Mouse (Mus musculus): ENCODE measurements around the gene Dock3. TPM values are rescaled to one million over a fixed set of nuclear protein-coding genes. Genes with fewer than 3 reads are reported as not detected.

The Dock3 gene
- polyA plus RNA-seq, 1 experiment: 0.40 TPM

DNA sequence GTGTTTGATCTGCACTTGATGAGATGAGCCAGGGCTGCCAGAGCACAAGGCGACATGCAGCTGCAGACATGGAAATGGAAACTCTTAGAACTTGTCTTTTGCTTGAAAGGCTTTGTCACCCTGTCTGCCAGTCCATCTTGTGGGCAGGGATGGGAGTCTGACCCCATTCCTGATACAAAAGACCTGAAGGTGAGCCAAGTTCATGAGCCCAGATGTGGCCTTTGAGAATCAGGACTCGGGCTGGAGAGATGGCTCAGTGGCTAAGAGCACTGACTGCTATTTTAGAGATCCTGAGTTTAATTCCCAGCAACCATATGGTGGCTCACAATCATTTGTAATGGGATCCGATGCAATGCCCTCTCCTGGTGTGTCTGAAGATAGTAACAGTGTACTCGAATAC lies 13.6 kb upstream of the Dock3 start:
- TF ChIP-seq TCF12 (IDR thresholded peaks at IDR 0.05; ENCODE audit: insufficient read depth, poor library complexity, severe bottlenecking): no peak
- TF ChIP-seq E2F4 (IDR thresholded peaks at IDR 0.05; ENCODE audit: insufficient read depth): no peak
- no peak for TF ChIP-seq MYOD1 (IDR thresholded peaks at IDR 0.05; ENCODE audit: control insufficient read depth in 1 of 3, insufficient read length in 2 of 3, low read depth in 2 of 3)
- TF ChIP-seq SRF (IDR thresholded peaks at IDR 0.05; ENCODE audit: control insufficient read depth, insufficient read length, low read depth): no peak
- TF ChIP-seq TCF3 (IDR thresholded peaks at IDR 0.05; ENCODE audit: insufficient read length, low read depth): no peak
- no peak for TF ChIP-seq POLR2AphosphoS2 (IDR thresholded peaks at IDR 0.05; ENCODE audit: insufficient read length, low read depth)
- no peak for TF ChIP-seq CEBPB (IDR thresholded peaks at IDR 0.05; ENCODE audit: insufficient read depth, poor library complexity, severe bottlenecking)
- TF ChIP-seq USF1 (IDR thresholded peaks at IDR 0.05; ENCODE audit: low read depth): no peak
- no peak for TF ChIP-seq MYOG (IDR thresholded peaks at IDR 0.05; ENCODE audit: control insufficient read depth in 1 of 3, insufficient read depth in 1 of 3, insufficient read length in 2 of 3, low read depth in 2 of 3)
- no peak for TF ChIP-seq MAX (IDR thresholded peaks at IDR 0.05; ENCODE audit: low read depth)
- TF ChIP-seq POLR2A (IDR thresholded peaks at IDR 0.05; ENCODE audit: insufficient read length, low read depth): no peak
- no peak for TF ChIP-seq REST (IDR thresholded peaks at IDR 0.05; ENCODE audit: insufficient read depth, insufficient read length)
- Histone ChIP-seq H3K4me2 (ENCODE audit: low read depth) (no peak overlapping the region), H3ac (ENCODE audit: control insufficient read depth, insufficient read length) (no peak overlapping the region)

DNA sequence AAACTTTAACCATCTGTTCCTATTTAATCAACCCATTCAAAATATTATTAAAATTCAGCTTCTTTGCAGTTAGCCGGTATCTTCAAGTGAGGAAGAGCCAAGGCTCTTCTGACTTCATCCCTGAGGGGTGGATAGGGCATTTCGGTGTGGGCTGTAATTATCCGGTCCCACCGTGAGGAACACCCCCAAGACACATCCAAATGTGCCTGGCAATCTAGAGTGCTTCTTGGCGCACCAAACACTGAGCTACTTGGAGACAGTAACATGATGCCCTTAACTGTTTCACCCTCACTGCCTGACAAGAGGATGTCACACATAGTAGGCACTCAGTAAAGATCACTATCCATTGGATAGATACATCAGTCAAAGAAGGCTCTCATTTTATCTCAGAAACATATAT lies 4.4 kb upstream of the Dock3 start:
- Histone ChIP-seq H3K36me3 (ENCODE audit: control insufficient read depth, insufficient read depth) (no peaks in the 10 kb centered on the region), H3K79me2 (ENCODE audit: control insufficient read depth, insufficient read depth) (no peaks in the 10 kb centered on the region), H3K27me3 (ENCODE audit: control insufficient read depth, insufficient read depth, insufficient read length) (peaks cover 20% of the 10 kb centered on the region), H3K4me2 (ENCODE audit: low read depth) (no peak overlapping the region), H3K4me3 (no peak overlapping the region), H3ac (ENCODE audit: control insufficient read depth, insufficient read length) (no peak overlapping the region)
- no peak for TF ChIP-seq REST (IDR thresholded peaks at IDR 0.05; ENCODE audit: insufficient read depth, insufficient read length)
- TF ChIP-seq USF1 (IDR thresholded peaks at IDR 0.05; ENCODE audit: low read depth): no peak

More for the DNA sequence above, 13.6 kb upstream of the Dock3 start:
- no peaks in the 10 kb centered on the region for H3K79me2 ChIP-seq (ENCODE audit: control insufficient read depth, insufficient read depth)
- no peaks in the 10 kb centered on the region for H3K27me3 ChIP-seq (ENCODE audit: control insufficient read depth, insufficient read depth, insufficient read length)
- no peaks in the 10 kb centered on the region for H3K36me3 ChIP-seq (ENCODE audit: control insufficient read depth, insufficient read depth)
- no peak overlapping the region for H3K4me3 ChIP-seq

DNA sequence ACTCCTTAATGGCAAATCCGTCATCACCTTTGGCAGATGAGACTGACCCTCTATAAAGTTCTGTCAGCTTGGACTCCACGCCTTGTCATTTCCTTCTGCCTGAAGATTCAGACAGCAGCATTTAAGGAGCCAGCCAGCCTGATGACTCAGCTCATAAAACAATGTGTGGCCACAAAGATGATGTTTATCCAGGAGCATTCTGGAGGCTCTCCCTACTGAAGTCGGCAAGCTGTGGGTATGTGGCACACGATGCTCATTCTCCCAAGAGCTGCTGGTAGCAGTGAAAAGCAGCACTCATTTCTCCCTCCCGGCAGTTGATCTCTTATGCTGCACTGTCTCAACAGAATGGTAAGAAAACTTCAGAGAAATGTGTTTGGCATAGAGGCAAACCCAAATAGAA lies 3.6 kb upstream of the Dock3 start:
- H3ac ChIP-seq (ENCODE audit: control insufficient read depth, insufficient read length): no peak overlapping the region
- TF ChIP-seq MYOG (IDR thresholded peaks at IDR 0.05; ENCODE audit: control insufficient read depth in 1 of 3, insufficient read depth in 1 of 3, insufficient read length in 2 of 3, low read depth in 2 of 3): no peak
- no peak for TF ChIP-seq USF1 (IDR thresholded peaks at IDR 0.05; ENCODE audit: low read depth)
- TF ChIP-seq CEBPB (IDR thresholded peaks at IDR 0.05; ENCODE audit: insufficient read depth, poor library complexity, severe bottlenecking): no peak
- no peak for TF ChIP-seq POLR2A (IDR thresholded peaks at IDR 0.05; ENCODE audit: insufficient read length, low read depth)
- no peak for TF ChIP-seq POLR2AphosphoS2 (IDR thresholded peaks at IDR 0.05; ENCODE audit: insufficient read length, low read depth)
- no peak for TF ChIP-seq SRF (IDR thresholded peaks at IDR 0.05; ENCODE audit: control insufficient read depth, insufficient read length, low read depth)
- no peak for TF ChIP-seq MAX (IDR thresholded peaks at IDR 0.05; ENCODE audit: low read depth)
- TF ChIP-seq E2F4 (IDR thresholded peaks at IDR 0.05; ENCODE audit: insufficient read depth): no peak
- no peak for TF ChIP-seq MYOD1 (IDR thresholded peaks at IDR 0.05; ENCODE audit: control insufficient read depth in 1 of 3, insufficient read length in 2 of 3, low read depth in 2 of 3)
- no peak for TF ChIP-seq TCF3 (IDR thresholded peaks at IDR 0.05; ENCODE audit: insufficient read length, low read depth)
- TF ChIP-seq TCF12 (IDR thresholded peaks at IDR 0.05; ENCODE audit: insufficient read depth, poor library complexity, severe bottlenecking): no peak
- no peak for TF ChIP-seq REST (IDR thresholded peaks at IDR 0.05; ENCODE audit: insufficient read depth, insufficient read length)
- H3K27me3 ChIP-seq (ENCODE audit: control insufficient read depth, insufficient read depth, insufficient read length): peaks cover 23% of the 10 kb centered on the region
- H3K4me2 ChIP-seq (ENCODE audit: low read depth): peak overlapping the region; percentile 34
- no peak overlapping the region for H3K4me3 ChIP-seq
- H3K79me2 ChIP-seq (ENCODE audit: control insufficient read depth, insufficient read depth): no peaks in the 10 kb centered on the region
- no peaks in the 10 kb centered on the region for H3K36me3 ChIP-seq (ENCODE audit: control insufficient read depth, insufficient read depth)

DNA sequence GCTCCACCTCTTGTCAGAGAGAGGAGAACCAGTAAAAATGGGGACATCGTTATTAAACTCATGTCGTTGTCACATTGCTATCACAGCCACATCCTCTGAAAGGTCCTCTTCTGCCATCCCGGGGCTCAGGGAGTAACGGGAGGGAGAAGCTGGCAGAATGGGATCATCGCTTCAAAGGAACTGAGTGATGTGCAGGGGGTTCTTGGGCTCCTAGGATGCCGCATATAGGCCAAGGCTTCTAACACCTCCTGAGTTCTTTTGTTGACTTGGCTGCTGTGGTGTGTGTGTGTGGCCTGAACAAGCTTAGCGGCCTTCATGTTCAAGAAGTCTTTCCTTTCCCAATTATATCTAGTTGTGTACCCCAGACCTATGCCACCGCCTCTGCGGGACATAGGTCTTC lies 431 bp upstream of the Dock3 start:
- Histone ChIP-seq H3K4me2 (ENCODE audit: low read depth) (no peak overlapping the region), H3K4me3 (no peak overlapping the region), H3K36me3 (ENCODE audit: control insufficient read depth, insufficient read depth) (no peaks in the 10 kb centered on the region), H3K79me2 (ENCODE audit: control insufficient read depth, insufficient read depth) (no peaks in the 10 kb centered on the region), H3ac (ENCODE audit: control insufficient read depth, insufficient read length) (peak overlapping the region; percentile 20), H3K27me3 (ENCODE audit: control insufficient read depth, insufficient read depth, insufficient read length) (peaks cover 19% of the 10 kb centered on the region)
- TF ChIP-seq MYOG (IDR thresholded peaks at IDR 0.05; ENCODE audit: control insufficient read depth in 1 of 3, insufficient read depth in 1 of 3, insufficient read length in 2 of 3, low read depth in 2 of 3): no peak
- no peak for TF ChIP-seq CEBPB (IDR thresholded peaks at IDR 0.05; ENCODE audit: insufficient read depth, poor library complexity, severe bottlenecking)
- TF ChIP-seq E2F4 (IDR thresholded peaks at IDR 0.05; ENCODE audit: insufficient read depth): no peak
- TF ChIP-seq TCF12 (IDR thresholded peaks at IDR 0.05; ENCODE audit: insufficient read depth, poor library complexity, severe bottlenecking): no peak
- TF ChIP-seq TCF3 (IDR thresholded peaks at IDR 0.05; ENCODE audit: insufficient read length, low read depth): no peak
- TF ChIP-seq POLR2A (IDR thresholded peaks at IDR 0.05; ENCODE audit: insufficient read length, low read depth): no peak
- no peak for TF ChIP-seq REST (IDR thresholded peaks at IDR 0.05; ENCODE audit: insufficient read depth, insufficient read length)
- TF ChIP-seq MYOD1 (IDR thresholded peaks at IDR 0.05; ENCODE audit: control insufficient read depth in 1 of 3, insufficient read length in 2 of 3, low read depth in 2 of 3): no peak
- TF ChIP-seq SRF (IDR thresholded peaks at IDR 0.05; ENCODE audit: control insufficient read depth, insufficient read length, low read depth): no peak

DNA sequence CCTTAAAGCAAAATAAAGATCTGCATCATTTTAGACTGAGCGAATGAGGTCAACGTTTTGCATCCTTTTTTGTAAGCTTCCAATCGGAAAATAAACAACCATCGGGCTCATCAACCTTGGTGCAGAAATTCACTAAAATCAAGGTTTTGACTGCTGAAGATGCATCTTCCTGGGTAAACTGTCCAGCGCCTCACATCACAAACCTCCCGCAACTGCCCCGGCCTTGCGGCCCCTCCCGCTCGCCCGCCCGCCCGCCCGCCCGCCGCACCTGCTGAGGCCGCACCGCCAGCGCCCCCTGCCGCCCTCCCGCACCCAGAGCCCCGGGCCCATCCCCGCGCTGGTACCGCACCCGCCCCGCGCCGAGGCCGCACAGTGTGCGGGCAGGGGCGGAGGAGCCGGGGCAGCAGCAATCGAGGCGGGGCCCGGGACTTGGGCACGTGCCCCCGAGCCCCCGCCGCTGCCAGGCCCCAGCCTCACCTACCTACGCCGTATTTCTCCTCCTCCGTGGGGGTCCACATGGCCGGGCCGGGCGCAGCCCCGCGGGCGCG lies 644 bp downstream of the Dock3 start:
- Histone ChIP-seq H3K4me2 (ENCODE audit: low read depth) (no peak overlapping the region), H3K27me3 (ENCODE audit: control insufficient read depth, insufficient read depth, insufficient read length) (peaks cover 19% of the 10 kb centered on the region), H3K36me3 (ENCODE audit: control insufficient read depth, insufficient read depth) (no peaks in the 10 kb centered on the region), H3ac (ENCODE audit: control insufficient read depth, insufficient read length) (peak overlapping the region; percentile 20), H3K79me2 (ENCODE audit: control insufficient read depth, insufficient read depth) (no peaks in the 10 kb centered on the region), H3K4me3 (no peak overlapping the region)
- TF ChIP-seq REST (IDR thresholded peaks at IDR 0.05; ENCODE audit: insufficient read depth, insufficient read length) (no peak), TCF3 (IDR thresholded peaks at IDR 0.05; ENCODE audit: insufficient read length, low read depth) (no peak), E2F4 (IDR thresholded peaks at IDR 0.05; ENCODE audit: insufficient read depth) (no peak), TCF12 (IDR thresholded peaks at IDR 0.05; ENCODE audit: insufficient read depth, poor library complexity, severe bottlenecking) (no peak), USF1 (IDR thresholded peaks at IDR 0.05; ENCODE audit: low read depth) (no peak), MYOG (IDR thresholded peaks at IDR 0.05; ENCODE audit: control insufficient read depth in 1 of 3, insufficient read depth in 1 of 3, insufficient read length in 2 of 3, low read depth in 2 of 3) (no peak), SRF (IDR thresholded peaks at IDR 0.05; ENCODE audit: control insufficient read depth, insufficient read length, low read depth) (no peak), POLR2A (IDR thresholded peaks at IDR 0.05; ENCODE audit: insufficient read length, low read depth) (no peak), MYOD1 (IDR thresholded peaks at IDR 0.05; ENCODE audit: control insufficient read depth in 1 of 3, insufficient read length in 2 of 3, low read depth in 2 of 3) (no peak), POLR2AphosphoS2 (IDR thresholded peaks at IDR 0.05; ENCODE audit: insufficient read length, low read depth) (no peak)
